Mouse (Mus musculus) cerebellum, adult (tissue): Measurements from ENCODE around the gene Bach2.
A peak's percentile ranks its signal among the peaks of the same experiment; 100 is the strongest.

Experiments
- ATAC-seq: cut with Nextera tagmentation; 2 replicates; pipeline ENCODE4 v1.9.2; 2017; ENCODE audit warnings: mild to moderate bottlenecking, moderate library complexity, mixed read lengths; ENCODE audit not compliant: insufficient number of reproducible peaks, low FRiP score, low TSS enrichment

Bach2 gene

DNA sequence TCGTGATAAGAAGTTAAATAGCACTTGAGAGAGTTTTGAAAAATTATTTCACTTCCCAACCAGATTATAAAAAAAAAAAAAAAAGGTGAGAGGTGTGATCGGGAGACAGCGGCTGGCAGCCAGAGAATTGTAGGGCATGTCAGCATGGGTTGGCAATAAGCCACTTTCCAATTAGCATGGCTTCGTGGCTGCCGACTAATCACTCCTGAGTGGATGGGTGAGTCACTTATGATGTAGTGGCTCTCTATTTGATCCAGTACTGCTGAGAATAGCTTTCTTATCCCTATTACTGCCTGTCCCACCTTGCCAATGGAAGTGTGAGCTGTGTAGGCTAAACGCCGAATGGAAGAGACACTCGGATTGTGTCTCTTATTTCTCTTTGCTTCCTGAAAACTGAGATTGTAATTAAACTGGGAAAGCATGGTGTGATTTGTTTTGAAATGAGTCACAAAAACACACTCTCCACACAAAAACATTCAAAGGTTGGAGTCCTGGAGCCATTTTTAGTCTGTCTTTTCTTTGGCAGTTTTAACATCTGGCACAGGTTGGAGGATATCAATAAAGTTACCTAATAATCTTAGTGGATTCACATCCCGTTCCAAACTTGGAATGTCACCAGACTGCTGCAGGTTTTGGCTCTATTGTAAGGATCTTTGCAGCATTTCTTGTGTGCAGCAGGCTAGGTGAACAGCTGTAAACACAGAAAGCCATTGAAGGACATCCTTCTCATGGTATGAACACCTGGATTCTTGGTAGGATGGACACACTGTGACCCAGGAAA lies 271.4 kb downstream of the Bach2 start:
- ATAC-seq: peak; percentile 70

DNA sequence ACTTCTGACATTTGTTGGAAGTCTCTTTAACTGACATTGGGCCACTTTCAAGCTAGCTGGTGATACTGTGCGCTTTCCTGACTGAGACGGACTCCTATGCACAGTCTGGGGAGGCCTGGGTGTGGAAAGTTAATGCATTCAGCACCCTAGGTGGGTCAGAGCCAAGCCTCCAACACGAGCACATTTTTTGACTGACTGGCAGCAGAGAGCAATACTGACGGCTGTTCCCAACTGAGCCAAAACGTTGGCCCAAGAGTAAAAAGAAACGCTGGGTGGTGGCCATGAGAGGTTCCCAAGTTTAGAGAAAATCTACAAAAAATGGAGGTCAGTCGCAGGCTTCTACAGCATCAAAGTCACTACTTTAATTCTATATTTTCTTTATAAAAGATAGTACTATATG lies 272.3 kb downstream of the Bach2 start:
- no peak for ATAC-seq

- ATAC-seq: no peak
Observed at GRCm38 (mm10) chr4:32516126-32516525, 277.5 kb downstream of the Bach2 start.

- ATAC-seq: no peak
Observed at GRCm38 (mm10) chr4:32518842-32519578, 280.4 kb downstream of the Bach2 start.

DNA sequence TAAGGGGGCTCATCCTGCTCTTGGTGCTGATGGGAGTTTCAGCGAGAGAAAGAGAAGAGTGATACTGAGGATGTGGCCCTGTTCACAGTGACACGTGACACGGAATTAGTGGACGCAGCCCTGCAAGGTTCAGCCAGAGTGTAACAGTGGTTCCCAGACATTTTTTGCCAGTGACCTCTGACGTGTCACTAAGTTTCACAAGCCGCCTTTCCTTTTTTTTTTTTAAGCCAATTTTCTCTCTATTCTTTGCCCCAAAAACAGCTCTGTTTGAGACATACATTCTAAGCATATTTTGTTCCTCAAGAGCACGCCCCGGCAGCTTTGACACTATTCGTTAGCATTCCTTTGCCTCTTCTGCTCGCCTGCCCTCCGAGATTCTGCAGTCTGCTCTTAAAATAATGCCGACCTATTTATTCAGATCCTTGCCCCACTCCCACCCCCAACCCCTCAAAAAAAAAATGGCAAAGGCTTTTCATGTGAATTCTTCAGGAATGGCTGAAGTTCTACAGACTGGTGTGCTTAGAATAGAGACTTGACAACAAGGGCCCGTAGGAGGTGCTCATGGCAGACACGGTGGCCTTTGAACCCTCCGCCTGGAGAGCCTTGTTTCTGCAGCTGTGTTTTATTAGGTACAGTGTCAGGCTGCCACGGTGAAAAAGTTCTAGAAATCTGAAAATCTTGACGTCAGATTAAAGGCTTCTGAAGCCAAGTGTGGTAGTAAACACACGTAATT lies 282.2 kb downstream of the Bach2 start:
- no peak for ATAC-seq

DNA sequence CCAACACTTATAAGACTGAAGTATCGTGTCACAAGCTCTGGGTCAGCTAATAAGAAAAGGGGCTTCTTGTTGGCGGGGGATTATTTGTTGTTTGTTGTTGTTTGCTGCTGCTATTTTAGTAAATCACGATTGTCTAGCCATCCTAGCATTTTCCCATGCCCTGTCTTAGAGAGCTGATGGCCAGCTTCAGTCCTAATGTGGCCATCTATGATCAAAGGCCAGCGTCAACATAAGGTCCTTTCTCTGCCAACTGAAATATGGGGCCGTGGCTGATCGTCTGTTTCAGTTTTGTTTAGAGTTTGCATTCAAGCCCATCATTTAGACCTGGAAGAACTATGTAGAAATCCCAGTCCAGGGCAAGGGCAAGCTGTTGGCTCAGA lies 282.7 kb downstream of the Bach2 start:
- ATAC-seq: no peak

- no peak for ATAC-seq
Observed at GRCm38 (mm10) chr4:32522013-32522412, 283.4 kb downstream of the Bach2 start.

DNA sequence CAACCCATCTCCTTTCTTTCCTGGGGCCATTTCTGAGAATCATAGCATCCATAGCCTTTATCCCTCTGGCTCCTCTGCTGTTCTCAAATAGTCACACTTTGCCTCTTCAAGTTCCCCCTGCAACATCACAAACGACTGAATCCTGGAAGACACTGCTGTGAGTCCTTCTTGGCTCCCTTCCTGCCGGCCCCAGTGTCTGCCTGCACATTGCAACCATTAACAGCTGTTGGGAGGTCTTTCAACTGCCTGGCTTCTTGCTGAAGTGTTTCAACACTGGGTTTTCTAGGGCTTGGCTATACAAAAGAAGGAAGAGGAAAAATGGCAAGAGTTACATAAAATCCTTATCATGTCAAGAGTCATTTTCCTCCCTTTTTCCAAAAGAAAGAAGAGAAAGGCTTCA lies 285.7 kb downstream of the Bach2 start:
- ATAC-seq: no peak

- ATAC-seq: no peak
Observed at GRCm38 (mm10) chr4:32525000-32525399, 286.4 kb downstream of the Bach2 start.

- ATAC-seq: no peak
Observed at GRCm38 (mm10) chr4:32526228-32526836, 287.7 kb downstream of the Bach2 start.

DNA sequence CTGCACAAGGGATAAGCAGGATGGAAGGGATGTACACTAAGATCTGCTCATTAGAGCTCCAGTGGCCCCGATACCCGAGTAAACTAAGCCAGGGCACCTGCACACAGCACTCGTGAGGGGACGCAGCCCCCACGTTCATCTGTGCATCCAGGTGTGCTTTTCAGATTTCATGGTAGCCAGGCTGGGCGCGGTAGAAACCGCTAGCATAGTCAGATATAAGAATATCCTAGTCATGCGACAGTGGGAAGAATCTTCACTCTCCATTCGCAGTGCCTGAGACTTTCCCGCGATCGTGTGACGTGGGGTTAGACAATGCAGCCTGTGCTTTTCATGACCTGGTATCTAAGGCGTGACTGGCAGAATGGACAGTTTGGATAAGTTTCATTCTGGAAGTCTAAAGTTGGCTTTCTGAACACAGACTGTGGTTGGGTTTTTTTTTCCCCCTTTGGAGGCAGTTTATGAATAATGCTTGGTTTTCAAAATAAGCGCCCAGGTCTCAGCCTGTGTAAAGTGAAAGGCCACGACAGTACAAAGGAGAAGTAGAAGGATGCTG lies 290.9 kb downstream of the Bach2 start:
- no peak for ATAC-seq

GRCm38 (mm10) chr4:32530421-32530920 lies 291.9 kb downstream of the Bach2 start:
- ATAC-seq: no peak

GRCm38 (mm10) chr4:32530921-32531846 lies 292.6 kb downstream of the Bach2 start:
- ATAC-seq: peak; percentile 50

GRCm38 (mm10) chr4:32532079-32532478 lies 293.5 kb downstream of the Bach2 start:
- ATAC-seq: no peak

DNA sequence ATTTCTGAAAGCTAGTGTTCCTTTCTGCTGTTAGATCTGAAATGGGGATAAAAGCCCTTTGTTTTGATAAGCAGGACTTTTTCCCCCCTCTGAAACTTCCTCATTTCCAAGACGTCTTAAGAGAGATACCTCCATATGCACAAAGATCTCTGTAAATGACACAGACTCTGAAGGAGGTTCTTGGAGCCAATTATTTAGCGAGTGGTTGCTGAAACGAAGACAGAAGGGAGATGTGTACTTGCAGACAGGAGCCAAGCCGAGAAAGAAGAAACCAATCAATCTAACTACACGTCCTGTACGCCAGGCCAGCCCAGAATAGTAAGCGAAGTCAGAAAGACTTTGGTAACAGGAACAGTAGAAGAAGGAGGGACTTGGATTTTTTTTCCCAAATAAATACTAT lies 295.1 kb downstream of the Bach2 start:
- ATAC-seq: no peak

DNA sequence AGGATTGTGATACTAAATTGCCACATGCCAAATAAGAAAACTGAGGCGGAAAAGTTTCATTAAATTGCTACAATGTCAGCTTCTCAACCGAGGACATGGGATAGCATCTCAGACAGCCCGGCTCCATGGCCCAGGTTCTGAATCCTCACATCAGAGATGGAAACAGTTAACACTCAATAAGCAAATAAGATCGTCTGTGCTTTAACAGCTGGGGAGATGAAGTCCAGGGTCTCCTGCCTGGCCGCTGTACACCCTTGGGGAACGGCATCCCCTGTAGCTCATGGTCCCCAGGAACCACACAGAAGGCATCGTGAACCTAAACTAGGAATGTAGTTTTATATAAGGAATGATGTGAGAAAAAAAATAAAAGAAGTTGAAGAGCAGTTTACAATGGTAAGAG lies 297.0 kb downstream of the Bach2 start:
- no peak for ATAC-seq

GRCm38 (mm10) chr4:32536870-32537508 lies 298.4 kb downstream of the Bach2 start:
- ATAC-seq: peak; percentile 66

GRCm38 (mm10) chr4:32538088-32538487 lies 299.5 kb downstream of the Bach2 start:
- peak; percentile 57 for ATAC-seq

- 0 out of 2 replicates have a peak, but pooled peaks have one; percentile 7 for ATAC-seq
Observed at GRCm38 (mm10) chr4:32538488-32538887, 299.9 kb downstream of the Bach2 start.
